Mouse (Mus musculus) thymus, adult 2 months (tissue): ENCODE results near the gene Scrn1. TPM values are rescaled to one million over a fixed set of nuclear protein-coding genes. Genes with fewer than 3 reads are reported as not detected.

Experiments
- DNase-seq: peaks from one replicate; pipeline ENCODE4 v3.0.0; 2021
- H3K27ac ChIP-seq: fragments of 200-500 bp; 2 replicates; pipeline ENCODE4 v1.5.1; 2012; ENCODE audit warnings: low read length, control low read depth; ENCODE audit not compliant: control insufficient read depth, insufficient read depth
- H3K27me3 ChIP-seq: fragments of 200-500 bp; 2 replicates; pipeline ENCODE4 v1.6.1; 2012; ENCODE audit warnings: mild to moderate bottlenecking, low read length, moderate library complexity, mixed read lengths; ENCODE audit not compliant: control insufficient read depth, insufficient read depth
- H3K36me3 ChIP-seq: fragments of 200-500 bp; 2 replicates; pipeline ENCODE4 v1.6.1; 2012; ENCODE audit warnings: mild to moderate bottlenecking, low read length, moderate library complexity; ENCODE audit not compliant: control insufficient read depth, insufficient read depth
- H3K4me1 ChIP-seq: fragments of 200-500 bp; replicated peaks from 2 replicates; pipeline ENCODE4 v1.6.1; 2012; ENCODE audit warnings: low read length; ENCODE audit not compliant: control insufficient read depth, insufficient read depth
- H3K4me3 ChIP-seq: fragments of 200-500 bp; 2 replicates; pipeline ENCODE4 v1.5.1; 2012; ENCODE audit warnings: mild to moderate bottlenecking, low read length, control low read depth, moderate library complexity; ENCODE audit not compliant: control insufficient read depth, insufficient read depth
- CTCF ChIP-seq: fragments of 200-500 bp; IDR thresholded peaks from 2 replicates; pipeline ENCODE4 v1.5.1; 2012; ENCODE audit warnings: mild to moderate bottlenecking, control low read depth, low read length, moderate library complexity, borderline replicate concordance; ENCODE audit not compliant: control insufficient read depth, poor library complexity, insufficient read depth; ENCODE audit errors: extremely low read depth
- POLR2A ChIP-seq: fragments of 200-500 bp; IDR thresholded peaks from 2 replicates; pipeline ENCODE4 v1.6.1; 2012; ENCODE audit warnings: mild to moderate bottlenecking, low read length, control low read depth, moderate library complexity; ENCODE audit not compliant: control insufficient read depth, poor library complexity, insufficient read depth; ENCODE audit errors: extremely low read depth
- WGBS: fragments of 180-500 bp; shearing (Covaris S2); methylation state at CpG from one replicate; pipeline ENCODE4 v1.1.7; 2018; 5-methylcytosine and 5-hydroxymethylcytosine counted together
- polyA plus RNA-seq: library from polyadenylated mRNA; depleted of rRNA; stranded (reverse); fragments of >200 nt; gene quantifications from 2 replicates; pipeline ENCODE4 v1.2.3, GENCODE M21; 2012

Scrn1 gene
- polyA plus RNA-seq, 1 experiment = 0.55 TPM

- no peak for DNase-seq
- Histone ChIP-seq H3K36me3 (no peaks in the 10 kb centered on the region), H3K4me1 (no peaks in the 10 kb centered on the region), H3K27me3 (no peaks in the 10 kb centered on the region), H3K27ac (no peak overlapping the region), H3K4me3 (no peak overlapping the region)
- TF ChIP-seq POLR2A (no peak), CTCF (no peak)
- WGBS = 100% methylated on average over 1 of the region's 1 CpGs
These were observed 10.5 kb downstream of the Scrn1 start for GRCm38 (mm10) chr6:54555816-54556215.

GRCm38 (mm10) chr6:54554341-54555110 lies 11.8 kb downstream of the Scrn1 start:
- Histone ChIP-seq H3K4me3 (no peak overlapping the region), H3K36me3 (no peaks in the 10 kb centered on the region), H3K27ac (no peak overlapping the region), H3K4me1 (no peaks in the 10 kb centered on the region), H3K27me3 (no peaks in the 10 kb centered on the region)
- 87% methylated on average over 8 of the region's 8 CpGs for WGBS
- TF ChIP-seq POLR2A = no peak
- TF ChIP-seq CTCF = no peak
- no peak for DNase-seq

GRCm38 (mm10) chr6:54553632-54554031 lies 12.7 kb downstream of the Scrn1 start:
- Histone ChIP-seq H3K4me3 (no peak overlapping the region), H3K27me3 (no peaks in the 10 kb centered on the region), H3K36me3 (no peaks in the 10 kb centered on the region), H3K27ac (no peak overlapping the region), H3K4me1 (no peaks in the 10 kb centered on the region)
- DNase-seq = no peak
- TF ChIP-seq CTCF (no peak), POLR2A (no peak)
- 40% methylated on average over 2 of the region's 2 CpGs for WGBS

- H3K4me3 ChIP-seq = no peak overlapping the region
- no peaks in the 10 kb centered on the region for H3K27me3 ChIP-seq
- no peak for TF ChIP-seq POLR2A
- TF ChIP-seq CTCF = no peak
- no peaks in the 10 kb centered on the region for H3K4me1 ChIP-seq
- no peaks in the 10 kb centered on the region for H3K36me3 ChIP-seq
- WGBS = 93% methylated on average over 9 of the region's 9 CpGs
- DNase-seq = no peak
- no peak overlapping the region for H3K27ac ChIP-seq
These were observed 13.4 kb downstream of the Scrn1 start for GRCm38 (mm10) chr6:54552721-54553413.

GRCm38 (mm10) chr6:54550801-54551323 lies 15.4 kb downstream of the Scrn1 start:
- 86% methylated on average over 6 of the region's 7 CpGs for WGBS
- no peak overlapping the region for H3K27ac ChIP-seq

GRCm38 (mm10) chr6:54549311-54549710 lies 17.0 kb downstream of the Scrn1 start:
- Histone ChIP-seq H3K27me3 (no peaks in the 10 kb centered on the region), H3K4me3 (no peak overlapping the region), H3K36me3 (no peaks in the 10 kb centered on the region), H3K27ac (no peak overlapping the region), H3K4me1 (no peaks in the 10 kb centered on the region)
- 86% methylated on average over 4 of the region's 4 CpGs for WGBS
- no peak for DNase-seq
- no peak for TF ChIP-seq POLR2A
- TF ChIP-seq CTCF = no peak

More at GRCm38 (mm10) chr6:54550801-54551323, 15.4 kb downstream of the Scrn1 start:
- TF ChIP-seq CTCF = no peak
- no peak for TF ChIP-seq POLR2A
- no peak overlapping the region for H3K4me3 ChIP-seq
- no peaks in the 10 kb centered on the region for H3K4me1 ChIP-seq
- no peaks in the 10 kb centered on the region for H3K36me3 ChIP-seq
- H3K27me3 ChIP-seq = no peaks in the 10 kb centered on the region
- no peak for DNase-seq

- H3K27me3 ChIP-seq = no peaks in the 10 kb centered on the region
- WGBS = 76% methylated on average over 13 of the region's 13 CpGs
- no peaks in the 10 kb centered on the region for H3K36me3 ChIP-seq
- H3K4me1 ChIP-seq = no peaks in the 10 kb centered on the region
- H3K27ac ChIP-seq = no peak overlapping the region
- no peak for DNase-seq
- no peak overlapping the region for H3K4me3 ChIP-seq
- TF ChIP-seq POLR2A = no peak
- TF ChIP-seq CTCF = no peak
These were observed 17.8 kb downstream of the Scrn1 start for GRCm38 (mm10) chr6:54548314-54549019.
